Mouse (Mus musculus): ENCODE data around the gene Ksr1. TPM values are rescaled to one million over a fixed set of nuclear protein-coding genes. Genes with fewer than 3 reads are reported as not detected.

The Ksr1 gene
- polyA plus RNA-seq, 1 experiment from 2014 or later = 5.7 TPM

DNA sequence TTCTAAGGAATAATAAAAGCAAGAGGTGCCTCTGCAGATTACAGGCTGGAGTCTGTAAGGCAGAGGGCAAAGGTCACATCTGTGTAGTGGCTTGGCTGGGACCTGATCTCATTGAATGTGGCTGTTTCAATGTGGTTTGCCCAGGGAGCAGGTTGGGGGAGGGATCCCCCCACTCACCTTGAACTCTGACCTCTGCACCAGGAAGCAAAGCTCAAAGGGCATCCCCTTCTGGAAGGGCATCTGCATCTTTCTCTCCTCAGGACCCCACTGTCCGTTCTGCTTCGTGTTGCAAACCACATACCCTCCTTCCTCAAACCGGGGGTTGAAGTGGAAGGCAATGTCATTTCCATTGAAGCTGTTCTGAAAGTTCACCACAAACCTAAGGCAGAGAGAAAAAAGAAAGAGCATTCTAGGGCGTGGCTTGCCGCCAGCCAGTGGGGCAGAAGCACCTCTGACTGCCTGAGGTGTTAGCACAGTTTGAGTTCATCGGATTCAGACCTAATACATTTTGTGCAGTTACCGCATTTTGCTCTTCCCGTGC lies 173.3 kb downstream of the Ksr1 start:
- no peak for ATAC-seq (ENCODE audit: insufficient read depth, low FRiP score, low TSS enrichment)
- Histone ChIP-seq H3K4me1 (ENCODE audit: control insufficient read depth, insufficient read depth, low read length) (peaks cover 11% of the 10 kb centered on the region), H3K27me3 (ENCODE audit: control insufficient read depth, insufficient read depth, low read length) (no peaks in the 10 kb centered on the region), H3K4me3 (ENCODE audit: low read depth, low read length) (no peak overlapping the region), H3K27ac (ENCODE audit: low read depth, low read length) (no peak overlapping the region), H3K36me3 (ENCODE audit: control insufficient read depth, insufficient read depth, low read length) (no peaks in the 10 kb centered on the region), H3K9me3 (ENCODE audit: control insufficient read depth, low read length) (no peaks in the 10 kb centered on the region), H3K4me2 (ENCODE audit: low read depth) (no peak overlapping the region), H3K9ac (ENCODE audit: low read length) (no peak overlapping the region)
- WGBS = 55% methylated on average over 8 of the region's 8 CpGs
- DNase-seq (ENCODE audit: low spot score) = no peak

DNA sequence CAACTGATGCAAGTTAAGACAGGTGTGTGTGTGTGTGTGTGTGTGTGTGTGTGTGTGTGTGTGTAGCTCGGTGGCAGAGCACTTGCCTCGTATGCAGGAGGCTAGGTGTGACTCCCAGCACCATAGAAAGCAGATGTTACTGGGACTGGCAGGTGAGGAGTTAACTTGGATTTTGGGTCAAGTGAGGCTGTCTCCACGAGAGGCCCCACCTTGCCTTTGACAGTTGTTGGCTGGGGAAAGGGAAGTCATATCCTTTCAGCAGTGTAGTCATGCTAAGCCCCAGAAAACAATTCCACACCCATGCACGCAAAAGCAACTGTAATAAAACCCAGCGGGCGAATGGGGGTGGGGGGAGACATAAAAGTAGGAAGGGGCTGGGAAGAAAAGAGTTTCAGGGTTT lies 173.9 kb downstream of the Ksr1 start:
- Histone ChIP-seq H3K27ac (ENCODE audit: low read depth, low read length) (no peak overlapping the region), H3K4me1 (ENCODE audit: control insufficient read depth, insufficient read depth, low read length) (peaks cover 11% of the 10 kb centered on the region), H3K4me2 (ENCODE audit: low read depth) (no peak overlapping the region), H3K36me3 (ENCODE audit: control insufficient read depth, insufficient read depth, low read length) (no peaks in the 10 kb centered on the region), H3K9ac (ENCODE audit: low read length) (no peak overlapping the region), H3K9me3 (ENCODE audit: control insufficient read depth, low read length) (no peaks in the 10 kb centered on the region), H3K4me3 (ENCODE audit: low read depth, low read length) (no peak overlapping the region), H3K27me3 (ENCODE audit: control insufficient read depth, insufficient read depth, low read length) (no peaks in the 10 kb centered on the region)
- DNase-seq (ENCODE audit: low spot score) (no peak), ATAC-seq (ENCODE audit: insufficient read depth, low FRiP score, low TSS enrichment) (no peak)
- WGBS = 41% methylated on average over 6 of the region's 6 CpGs

DNA sequence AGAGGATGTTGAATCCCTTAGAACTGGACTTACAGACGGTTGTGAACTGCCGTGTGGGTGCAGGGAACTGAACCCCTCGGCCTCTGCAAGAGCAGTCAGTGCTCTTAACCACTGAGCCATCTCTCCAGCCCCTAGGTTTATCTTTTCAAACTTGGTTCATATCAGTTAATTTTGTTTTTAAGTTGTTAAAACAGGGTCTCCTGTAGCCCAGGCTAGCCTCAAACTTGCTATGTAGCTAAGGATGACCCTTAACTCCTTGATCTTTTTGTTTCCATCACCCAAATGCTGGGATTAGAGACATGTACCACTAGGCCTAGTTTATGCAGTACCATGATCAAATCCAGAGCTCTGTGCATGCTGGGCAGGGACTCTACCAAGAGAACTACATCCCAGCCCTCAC lies 174.5 kb downstream of the Ksr1 start:
- H3K27me3 ChIP-seq (ENCODE audit: control insufficient read depth, insufficient read depth, low read length) = no peaks in the 10 kb centered on the region
- H3K27ac ChIP-seq (ENCODE audit: low read depth, low read length) = no peak overlapping the region
- no peak overlapping the region for H3K4me2 ChIP-seq (ENCODE audit: low read depth)
- H3K4me3 ChIP-seq (ENCODE audit: low read depth, low read length) = no peak overlapping the region
- H3K36me3 ChIP-seq (ENCODE audit: control insufficient read depth, insufficient read depth, low read length) = no peaks in the 10 kb centered on the region
- 96% methylated on average over 3 of the region's 3 CpGs for WGBS
- no peak overlapping the region for H3K9ac ChIP-seq (ENCODE audit: low read length)
- no peaks in the 10 kb centered on the region for H3K9me3 ChIP-seq (ENCODE audit: control insufficient read depth, low read length)
- H3K4me1 ChIP-seq (ENCODE audit: control insufficient read depth, insufficient read depth, low read length) = peaks cover 11% of the 10 kb centered on the region
- no peak for ATAC-seq (ENCODE audit: insufficient read depth, low FRiP score, low TSS enrichment)
- DNase-seq (ENCODE audit: low spot score) = no peak

DNA sequence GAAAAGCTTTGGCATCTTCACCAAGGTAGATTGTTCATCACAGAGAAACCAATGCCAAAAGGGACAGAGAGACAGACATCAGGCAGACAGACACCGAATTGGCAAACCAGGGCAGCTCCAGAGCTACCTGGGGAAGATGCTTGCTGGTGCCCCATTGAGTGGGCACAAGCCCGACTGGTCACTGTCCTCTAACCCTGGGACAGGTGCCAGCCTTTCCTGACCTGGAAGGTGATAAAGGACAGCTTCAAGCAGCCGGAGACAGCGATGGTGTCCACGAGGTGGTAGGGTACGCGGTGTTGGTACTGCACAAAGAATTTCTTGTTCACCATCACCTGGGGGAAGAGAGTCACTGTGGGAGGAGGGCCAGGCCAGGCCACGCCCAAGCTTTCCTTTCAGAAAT lies 175.1 kb downstream of the Ksr1 start:
- H3K4me3 ChIP-seq (ENCODE audit: low read depth, low read length) = no peak overlapping the region

DNA sequence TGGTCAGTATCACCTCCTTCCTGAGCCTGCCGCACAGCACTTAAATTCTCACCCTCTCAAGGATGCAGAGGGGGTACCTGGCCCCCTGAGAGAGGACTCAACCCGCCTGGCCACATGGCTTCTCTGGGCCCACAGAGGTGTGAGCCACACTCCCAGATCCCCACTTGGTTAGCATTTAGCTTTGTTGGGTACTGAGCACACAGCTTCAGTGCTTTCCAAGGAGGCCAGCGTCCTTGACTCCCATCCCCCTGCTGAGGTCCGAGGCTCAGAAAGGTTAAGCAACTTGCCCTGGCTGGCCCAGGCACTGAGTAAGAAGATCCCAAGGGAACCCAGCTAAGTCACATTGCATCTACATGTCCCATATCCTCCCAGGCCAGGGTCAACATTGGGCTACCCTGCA lies 178.1 kb downstream of the Ksr1 start:
- DNase-seq (ENCODE audit: low spot score) (no peak), ATAC-seq (ENCODE audit: insufficient read depth, low FRiP score, low TSS enrichment) (no peak)
- Histone ChIP-seq H3K27me3 (ENCODE audit: control insufficient read depth, insufficient read depth, low read length) (no peaks in the 10 kb centered on the region), H3K4me1 (ENCODE audit: control insufficient read depth, insufficient read depth, low read length) (peaks cover 7% of the 10 kb centered on the region; the same call in 1 of the 2 replicates), H3K4me3 (ENCODE audit: low read depth, low read length) (no peak overlapping the region), H3K27ac (ENCODE audit: low read depth, low read length) (no peak overlapping the region), H3K9ac (ENCODE audit: low read length) (no peak overlapping the region), H3K4me2 (ENCODE audit: low read depth) (no peak overlapping the region), H3K36me3 (ENCODE audit: control insufficient read depth, insufficient read depth, low read length) (no peaks in the 10 kb centered on the region), H3K9me3 (ENCODE audit: control insufficient read depth, low read length) (no peaks in the 10 kb centered on the region)
- WGBS = 83% methylated on average over 4 of the region's 4 CpGs

More for the DNA sequence above, 175.1 kb downstream of the Ksr1 start:
- H3K4me2 ChIP-seq (ENCODE audit: low read depth) = no peak overlapping the region
- no peak overlapping the region for H3K9ac ChIP-seq (ENCODE audit: low read length)
- H3K4me1 ChIP-seq (ENCODE audit: control insufficient read depth, insufficient read depth, low read length) = peaks cover 11% of the 10 kb centered on the region
- no peaks in the 10 kb centered on the region for H3K36me3 ChIP-seq (ENCODE audit: control insufficient read depth, insufficient read depth, low read length)
- WGBS = 86% methylated on average over 8 of the region's 8 CpGs
- no peak for DNase-seq (ENCODE audit: low spot score)
- ATAC-seq (ENCODE audit: insufficient read depth, low FRiP score, low TSS enrichment) = no peak
- H3K27me3 ChIP-seq (ENCODE audit: control insufficient read depth, insufficient read depth, low read length) = no peaks in the 10 kb centered on the region
- H3K27ac ChIP-seq (ENCODE audit: low read depth, low read length) = no peak overlapping the region
- no peaks in the 10 kb centered on the region for H3K9me3 ChIP-seq (ENCODE audit: control insufficient read depth, low read length)

DNA sequence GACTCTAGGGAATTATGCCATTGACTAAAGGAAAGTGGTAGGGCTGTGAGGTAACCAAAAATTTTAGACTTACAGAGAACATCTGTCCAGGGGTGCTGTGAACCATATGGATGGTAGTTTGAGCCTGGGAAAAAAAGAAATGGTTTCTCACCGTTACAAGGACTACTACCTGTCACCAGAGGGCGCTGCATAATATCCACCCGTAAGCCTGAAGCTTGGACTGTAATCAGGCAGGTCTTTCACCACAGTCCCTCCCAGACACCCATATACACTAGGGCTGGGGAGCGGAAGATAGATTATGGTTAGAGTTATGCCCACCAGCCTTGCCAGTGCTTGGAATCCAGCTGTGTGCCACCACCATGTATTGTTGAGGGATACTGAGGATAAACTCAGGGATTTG lies 178.8 kb downstream of the Ksr1 start:
- ATAC-seq (ENCODE audit: insufficient read depth, low FRiP score, low TSS enrichment) (no peak), DNase-seq (ENCODE audit: low spot score) (peak; percentile 60)
- Histone ChIP-seq H3K36me3 (ENCODE audit: control insufficient read depth, insufficient read depth, low read length) (no peaks in the 10 kb centered on the region), H3K27ac (ENCODE audit: low read depth, low read length) (no peak overlapping the region), H3K27me3 (ENCODE audit: control insufficient read depth, insufficient read depth, low read length) (no peaks in the 10 kb centered on the region), H3K4me3 (ENCODE audit: low read depth, low read length) (no peak overlapping the region), H3K4me2 (ENCODE audit: low read depth) (no peak overlapping the region), H3K9ac (ENCODE audit: low read length) (no peak overlapping the region), H3K4me1 (ENCODE audit: control insufficient read depth, insufficient read depth, low read length) (peaks cover under 1% of the 10 kb centered on the region; the same call in 1 of the 2 replicates), H3K9me3 (ENCODE audit: control insufficient read depth, low read length) (no peaks in the 10 kb centered on the region)
- whole genome bisulfite sequencing = 30% methylated on average over 4 of the region's 4 CpGs

Other genes with a start within 250 kb of the Ksr1 start
- gene Nos2, start 225.6 kb downstream of the Ksr1 start, polyA plus RNA-seq (2014; fragmentation: Nextera tagmentation; extraction: Ambion mirVana) = 1.4 and 1.6 TPM in 2 replicates
- gene Lgals9, start 161.5 kb downstream of the Ksr1 start, polyA plus RNA-seq (2014; fragmentation: Nextera tagmentation; extraction: Ambion mirVana) = 5.9 and 7.6 TPM in 2 replicates
- gene Wsb1, start 108.3 kb upstream of the Ksr1 start, polyA plus RNA-seq (2014; fragmentation: Nextera tagmentation; extraction: Ambion mirVana) = 448 and 486 TPM in 2 replicates
- not detected in 2 replicates for gene Gm9964, start 150.5 kb upstream of the Ksr1 start, polyA plus RNA-seq (2014; fragmentation: Nextera tagmentation; extraction: Ambion mirVana)
- gene Nf1, start 193.3 kb upstream of the Ksr1 start, polyA plus RNA-seq (2014; fragmentation: Nextera tagmentation; extraction: Ambion mirVana) = 10.3 and 11.3 TPM in 2 replicates

Data from neural tube, embryonic 11.5 days (tissue).